Mouse (Mus musculus) myocyte (in vitro differentiated cells): Measurements from ENCODE around the gene Jchain.

Source experiments
- MAX ChIP-seq: IDR thresholded peaks from one replicate; pipeline ENCODE4 v1.6.1; 2011; ENCODE audit warnings: low read depth, mild to moderate bottlenecking, control low read depth
- POLR2A ChIP-seq: IDR thresholded peaks from one replicate; pipeline ENCODE4 v1.6.1; 2011; ENCODE audit warnings: low read depth, mild to moderate bottlenecking, control low read depth, moderate library complexity; ENCODE audit not compliant: insufficient read length

DNA sequence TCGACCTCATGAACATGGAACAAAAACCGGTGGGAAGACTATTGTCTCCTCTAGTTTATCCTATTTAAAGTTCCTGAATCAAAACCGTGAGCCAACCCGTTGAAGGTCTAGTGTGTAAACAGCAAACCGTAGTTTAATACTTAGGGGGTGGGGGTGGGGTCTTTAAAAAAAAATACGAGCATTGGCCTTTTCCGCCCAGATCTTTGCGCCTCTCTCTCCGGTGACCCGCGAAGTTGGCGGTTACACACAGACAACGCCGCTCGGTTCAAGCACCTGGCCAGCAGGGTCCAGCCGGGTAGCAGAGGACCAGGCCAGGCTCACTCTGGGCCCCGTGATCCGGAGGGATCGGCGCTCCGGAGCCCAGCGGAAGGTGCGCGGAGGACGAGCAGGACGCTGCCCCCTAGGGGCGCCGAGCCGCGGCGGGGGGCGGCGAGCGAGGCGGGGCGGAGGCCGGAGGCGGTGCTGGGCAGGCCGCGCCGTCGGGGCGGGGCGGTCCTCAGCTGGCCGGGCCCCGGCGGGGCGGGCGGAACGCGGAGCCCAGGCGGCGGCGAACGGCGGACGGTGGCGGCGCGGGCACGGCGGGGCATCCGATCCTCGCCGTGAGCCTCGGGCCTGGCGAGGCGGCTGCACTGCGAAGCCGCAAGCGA lies 36.9 kb upstream of the Jchain start, which contains the start of gene Rufy3:
- TF ChIP-seq POLR2A (peak; percentile 94), MAX (no peak)
